Mouse (Mus musculus) mature B cell (primary cell): Measurements from ENCODE around the gene Dynlrb2.

Source experiments
- in situ Hi-C: fragments of 300-500 bp; cut with MboI; formaldehyde crosslinking; loops from 2 replicates; pipeline ENCODE4 v1.14.3; 2019

Dynlrb2 gene

DNA sequence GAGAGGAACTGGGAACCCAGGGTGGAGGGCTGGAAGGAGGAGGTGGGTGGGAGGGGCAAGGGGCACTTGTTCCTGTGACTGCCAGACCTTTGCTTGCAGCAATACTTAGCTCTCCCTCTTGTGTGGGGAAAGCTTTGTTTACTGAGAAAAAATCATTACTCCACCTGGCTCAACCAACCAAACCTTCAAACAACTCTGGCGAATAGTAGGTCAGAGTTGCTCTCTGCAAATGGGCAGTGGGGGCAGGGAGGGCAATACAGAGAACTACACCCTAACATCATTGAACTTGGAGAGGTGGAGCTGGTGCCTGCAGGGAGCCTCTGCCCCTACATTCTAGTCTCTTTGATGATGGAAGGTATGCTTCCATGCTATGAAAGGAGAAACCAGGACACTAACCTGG is 35.4 kb downstream of the Dynlrb2 start:
- in situ Hi-C loops = no loop called here

- in situ Hi-C loops = no loop called here
These were observed 38.1 kb downstream of the Dynlrb2 start for GRCm38 (mm10) chr8:116542842-116543241.

GRCm38 (mm10) chr8:116543366-116543765 is 38.6 kb downstream of the Dynlrb2 start:
- in situ Hi-C loops = no loop called here

- in situ Hi-C loops = no loop called here
These were observed 47.5 kb downstream of the Dynlrb2 start for GRCm38 (mm10) chr8:116552255-116552654.

DNA sequence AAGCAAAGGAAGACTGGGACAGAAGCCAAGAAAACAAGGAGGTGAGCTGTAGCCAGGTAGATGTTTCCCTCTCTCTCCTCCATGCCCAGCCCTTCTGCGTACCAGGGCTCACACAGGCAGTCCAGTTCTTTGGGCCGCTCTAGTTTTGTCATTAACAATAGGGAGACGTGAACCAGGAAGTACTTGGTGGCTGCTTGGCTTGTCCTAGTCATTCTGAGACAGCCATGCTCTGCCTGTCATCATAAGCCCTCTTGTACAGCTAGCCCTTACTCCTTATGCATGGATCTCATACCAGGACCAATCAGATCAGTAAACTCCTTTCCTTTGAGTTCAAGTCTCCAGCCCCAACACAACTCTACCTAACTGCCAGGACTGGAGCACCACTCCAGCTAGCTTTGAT is 48.0 kb downstream of the Dynlrb2 start:
- in situ Hi-C loops = no loop called here
